Mouse (Mus musculus) kidney, postnatal 14 days (tissue): ENCODE results near the gene Gm3486.
A peak's percentile ranks its signal among the peaks of the same experiment; 100 is the strongest.
"Not testable (repeated sequence)": the region's sequence is repeated elsewhere in the genome, so short reads cannot be mapped to it uniquely, and the experiment has no call there.

Source experiments
- DNase-seq: peaks from one replicate; pipeline ENCODE4 v3.0.0; 2022; ENCODE audit warnings: mixed read lengths

The Gm3486 gene

DNA sequence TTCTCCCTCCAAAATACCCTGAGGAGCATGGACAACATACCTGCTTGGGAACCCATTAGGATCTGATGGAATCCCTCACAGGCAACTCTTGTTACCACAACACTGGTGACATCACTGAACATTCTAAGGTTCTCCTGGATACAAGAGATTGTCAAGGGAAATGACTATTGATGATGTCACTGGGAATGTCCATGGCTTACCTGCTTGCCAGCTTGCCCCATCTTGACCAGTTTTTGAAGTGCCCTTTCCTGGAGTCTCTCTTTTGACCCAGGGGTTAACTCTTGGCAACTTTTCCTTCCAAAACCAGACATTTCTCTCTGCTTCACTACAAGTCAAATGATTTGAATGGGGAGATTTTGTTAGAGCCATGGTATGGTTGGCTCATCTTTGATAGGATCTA is at the start of gene Gm3486:
Gene Gm3486 (minus strand): TSS at position 101 of the 400 bp plus-strand sequence.
- DNase-seq: not testable (repeated sequence)

GRCm38 (mm10) chr14:41524695-41525094 is 35.4 kb upstream of the Gm3486 start:
- DNase-seq: not testable (repeated sequence)

GRCm38 (mm10) chr14:41520683-41521082 is 31.4 kb upstream of the Gm3486 start:
- DNase-seq: peak; percentile 2

- not testable (repeated sequence) for DNase-seq
Measured at GRCm38 (mm10) chr14:41453418-41453817, 35.9 kb downstream of the Gm3486 start, which contains the start of gene Gm7954. TSS of gene Gm7954 (minus strand) at chr14:41453518.
